Mouse (Mus musculus) splenic B cell, adult 2 months (primary cell): Measurements from ENCODE around the gene Mettl14.

Experiments
- DNase-seq: peaks from one replicate; pipeline ENCODE4 v3.0.0-alpha.2; 2011; ENCODE audit warnings: low read depth, low spot score
- H3K27me3 ChIP-seq: 2 replicates; pipeline ENCODE4 v1.6.1; 2012; ENCODE audit warnings: mild to moderate bottlenecking, low read length, moderate library complexity, mixed read lengths; ENCODE audit not compliant: control insufficient read depth, poor library complexity, insufficient read depth, severe bottlenecking
- H3K36me3 ChIP-seq: 2 replicates; pipeline ENCODE4 v1.6.1; 2012; ENCODE audit warnings: mild to moderate bottlenecking, low read length, moderate library complexity, mixed read lengths; ENCODE audit not compliant: control insufficient read depth, poor library complexity, insufficient read depth, severe bottlenecking

Mettl14 gene

DNA sequence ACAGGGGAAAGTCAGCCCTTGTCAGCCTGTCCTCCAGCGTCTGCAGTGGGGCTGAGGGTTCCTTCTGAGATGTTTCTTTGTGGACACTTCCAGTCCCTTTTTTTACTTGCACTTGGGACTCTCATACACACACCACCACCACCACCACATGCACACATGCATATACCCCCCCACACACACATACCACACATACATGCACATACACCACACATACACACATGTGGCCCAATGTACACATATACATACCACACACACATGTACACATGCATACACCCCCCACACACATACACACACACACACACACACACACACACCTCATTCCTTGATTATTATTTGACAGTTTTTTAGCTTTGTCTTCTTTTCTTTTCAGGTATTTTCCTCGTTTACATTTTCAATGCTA is 44.9 kb downstream of the Mettl14 start:
- Histone ChIP-seq H3K36me3 (no peaks in the 10 kb centered on the region), H3K27me3 (no peaks in the 10 kb centered on the region)
- DNase-seq = no peak

DNA sequence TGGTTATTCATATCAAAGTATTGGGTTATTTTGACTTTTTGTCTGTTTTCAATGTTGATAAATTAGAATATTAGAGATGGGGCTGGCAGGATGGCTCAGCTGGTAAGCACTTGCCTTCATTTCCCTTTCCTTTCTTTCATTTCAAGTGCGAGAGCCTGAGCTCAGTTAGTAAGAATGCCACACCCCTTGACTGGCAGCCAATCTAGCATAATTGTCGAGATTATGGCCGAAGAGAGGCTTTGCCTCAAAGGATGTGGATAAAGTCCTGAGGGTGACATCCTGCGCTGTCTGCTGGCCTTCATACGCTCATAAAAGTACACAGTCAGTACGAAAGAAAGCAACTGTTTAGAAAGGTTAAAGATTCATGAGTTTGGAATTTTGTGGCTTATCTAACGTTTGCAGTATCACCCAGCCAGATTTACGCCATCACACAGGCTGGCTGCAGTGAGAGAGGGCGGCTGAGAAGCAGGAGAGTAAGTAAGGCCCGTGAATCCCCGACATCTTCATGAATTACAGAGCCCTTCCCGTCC is 47.2 kb downstream of the Mettl14 start:
- Histone ChIP-seq H3K36me3 (no peaks in the 10 kb centered on the region), H3K27me3 (no peaks in the 10 kb centered on the region)
- no peak for DNase-seq

DNA sequence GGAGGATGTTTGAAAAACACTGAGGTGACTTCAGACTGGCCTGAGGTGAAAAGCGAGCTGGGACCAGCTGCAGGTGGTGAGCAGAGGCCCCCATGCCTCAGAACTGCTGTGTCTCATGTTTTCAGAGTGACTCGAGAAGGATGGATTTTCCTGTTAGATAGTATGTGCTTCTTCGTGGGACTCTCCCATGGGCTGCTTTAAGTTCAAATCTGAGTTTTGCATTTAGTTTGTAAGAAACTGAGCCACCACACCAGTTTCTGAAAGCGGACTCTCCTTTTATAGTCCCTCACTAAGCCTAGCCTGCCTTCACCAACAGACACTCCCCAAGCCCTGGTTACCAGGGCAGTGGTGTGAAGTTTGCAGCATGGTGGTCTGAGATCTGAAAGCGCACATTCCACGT is 48.1 kb downstream of the Mettl14 start:
- no peak for DNase-seq
- H3K27me3 ChIP-seq = no peaks in the 10 kb centered on the region
- no peaks in the 10 kb centered on the region for H3K36me3 ChIP-seq

DNA sequence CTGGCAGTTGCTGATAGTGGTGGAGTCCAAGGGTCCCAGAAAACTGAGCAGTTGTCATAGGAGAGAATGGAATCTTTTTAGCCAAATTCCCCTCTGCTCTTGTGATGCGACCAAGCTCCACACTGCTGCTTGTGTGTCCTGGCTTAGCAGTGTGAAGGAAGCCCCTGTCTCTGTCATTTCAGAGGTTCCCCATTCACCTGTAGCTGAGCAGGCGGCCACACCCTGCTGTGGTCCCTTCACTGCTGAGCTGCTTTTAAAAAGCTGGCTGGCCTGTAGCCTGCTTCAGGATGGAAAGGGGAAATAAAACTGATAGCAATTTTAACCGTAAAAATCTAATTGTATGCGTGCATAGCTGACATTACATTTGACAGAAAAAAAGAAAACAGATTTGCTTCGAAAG is 49.0 kb downstream of the Mettl14 start:
- no peaks in the 10 kb centered on the region for H3K36me3 ChIP-seq
- peak; percentile 57 for DNase-seq
- no peaks in the 10 kb centered on the region for H3K27me3 ChIP-seq

DNA sequence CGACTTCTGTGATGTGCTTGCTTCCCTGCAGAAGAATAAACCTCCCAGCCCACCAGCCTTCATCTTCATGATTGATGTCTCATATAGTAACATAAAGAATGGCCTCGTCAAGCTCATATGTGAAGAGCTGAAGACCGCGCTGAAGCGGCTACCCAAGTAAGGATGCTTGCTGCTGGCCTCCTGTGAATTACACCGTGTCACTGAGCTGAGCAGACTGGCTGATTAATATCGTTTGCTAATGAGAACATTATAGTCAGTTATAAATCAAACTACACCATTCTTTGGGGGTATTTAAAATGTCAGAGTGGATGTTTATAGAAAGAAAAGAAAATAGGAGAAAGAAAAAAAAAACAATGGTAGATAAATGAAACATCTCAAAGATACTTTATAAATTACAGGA is 49.5 kb downstream of the Mettl14 start:
- Histone ChIP-seq H3K27me3 (no peaks in the 10 kb centered on the region), H3K36me3 (no peaks in the 10 kb centered on the region)
- DNase-seq = no peak

DNA sequence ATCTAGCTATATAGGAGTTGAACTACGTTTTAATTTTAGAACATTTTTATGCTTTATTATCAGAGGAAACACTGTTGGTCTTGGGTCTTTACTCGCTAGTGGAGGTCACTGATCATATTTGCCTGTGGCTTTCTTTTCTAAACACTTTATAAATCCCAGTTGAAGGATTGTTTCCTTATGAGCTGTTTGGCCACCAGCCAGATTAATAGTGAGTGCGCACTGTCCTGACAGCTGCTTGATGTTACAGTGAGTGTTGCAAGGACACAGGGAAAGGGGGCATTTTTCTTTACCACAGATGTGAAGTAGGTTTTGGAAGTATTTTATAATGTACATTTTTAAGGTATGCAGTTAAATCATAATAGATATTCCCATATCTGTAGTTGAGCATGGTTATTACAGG is 50.4 kb downstream of the Mettl14 start:
- no peaks in the 10 kb centered on the region for H3K36me3 ChIP-seq
- no peaks in the 10 kb centered on the region for H3K27me3 ChIP-seq
- no peak for DNase-seq

DNA sequence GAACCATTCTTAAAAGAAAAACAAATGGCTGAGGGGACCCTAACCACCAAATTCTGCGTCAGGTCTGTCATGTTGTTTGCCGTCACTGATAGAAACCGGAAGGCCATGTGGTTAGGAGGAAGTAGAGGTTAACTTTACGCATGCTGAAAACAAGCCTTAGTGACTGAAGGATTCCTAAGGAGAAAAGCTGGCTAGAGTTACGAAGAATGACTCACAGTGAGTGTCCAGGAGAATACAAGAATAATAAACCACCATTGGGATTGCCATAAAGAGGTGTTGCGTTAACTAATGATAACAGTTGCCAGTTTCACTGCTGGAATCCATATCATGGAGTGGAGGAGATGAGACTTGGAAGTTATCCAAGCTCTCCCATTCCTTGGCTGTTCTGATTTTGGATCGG is 51.0 kb downstream of the Mettl14 start:
- Histone ChIP-seq H3K36me3 (no peaks in the 10 kb centered on the region), H3K27me3 (no peaks in the 10 kb centered on the region)
- peak; percentile 27 for DNase-seq

DNA sequence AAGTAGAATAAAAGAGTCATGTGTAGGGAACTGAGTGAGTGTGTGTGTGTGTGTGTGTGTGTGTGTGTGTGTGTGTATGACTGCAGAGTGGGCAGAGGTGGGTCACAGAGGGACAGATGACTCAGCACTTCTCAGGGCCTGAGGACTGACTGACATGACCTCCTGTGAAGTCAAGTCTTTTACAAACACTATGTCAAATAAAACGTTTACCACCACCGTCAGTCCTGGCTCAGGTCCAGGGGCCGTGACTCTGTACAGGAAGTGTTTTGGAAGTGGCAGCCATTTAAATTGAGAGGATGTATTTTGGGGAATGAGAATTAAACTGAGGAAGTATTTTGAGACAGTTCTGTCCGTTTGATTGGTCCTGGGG is 52.9 kb downstream of the Mettl14 start:
- no peak for DNase-seq
- H3K36me3 ChIP-seq = no peaks in the 10 kb centered on the region
- no peaks in the 10 kb centered on the region for H3K27me3 ChIP-seq

DNA sequence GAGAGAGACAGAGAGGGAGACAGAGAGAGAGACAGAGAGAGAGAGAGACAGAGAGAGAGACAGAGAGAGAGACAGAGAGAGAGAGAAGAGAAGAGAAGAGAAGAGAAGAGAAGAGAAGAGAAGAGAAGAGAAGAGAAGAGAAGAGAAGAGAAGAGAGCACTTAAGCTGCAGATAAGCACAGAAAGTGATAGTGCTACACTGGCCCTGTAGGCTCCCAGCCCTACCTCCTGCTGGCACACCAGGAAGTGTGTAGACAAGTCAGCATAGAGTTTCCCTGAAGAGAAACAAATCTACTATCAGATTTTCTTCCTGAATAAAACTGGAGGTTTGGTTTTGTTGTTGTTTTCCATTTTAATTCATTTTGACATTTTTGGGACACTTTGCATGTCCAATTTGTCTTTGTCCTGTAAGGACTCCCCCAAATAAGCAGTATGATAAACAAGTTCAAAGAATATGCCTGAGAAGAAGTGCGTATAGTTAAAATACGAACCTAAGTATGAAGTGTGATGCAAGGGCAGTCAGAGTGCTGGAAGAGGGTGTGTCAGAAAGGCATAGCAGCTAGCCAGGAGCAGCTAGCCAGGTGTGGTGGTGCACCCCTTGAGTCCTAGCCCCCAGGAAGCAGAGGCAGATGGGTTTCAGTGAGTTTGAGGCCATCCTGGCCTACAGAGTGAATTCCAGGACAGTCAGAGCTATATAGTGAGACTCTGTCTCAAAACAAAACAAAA is 53.4 kb downstream of the Mettl14 start:
- DNase-seq = no peak
- Histone ChIP-seq H3K36me3 (no peaks in the 10 kb centered on the region), H3K27me3 (no peaks in the 10 kb centered on the region)

DNA sequence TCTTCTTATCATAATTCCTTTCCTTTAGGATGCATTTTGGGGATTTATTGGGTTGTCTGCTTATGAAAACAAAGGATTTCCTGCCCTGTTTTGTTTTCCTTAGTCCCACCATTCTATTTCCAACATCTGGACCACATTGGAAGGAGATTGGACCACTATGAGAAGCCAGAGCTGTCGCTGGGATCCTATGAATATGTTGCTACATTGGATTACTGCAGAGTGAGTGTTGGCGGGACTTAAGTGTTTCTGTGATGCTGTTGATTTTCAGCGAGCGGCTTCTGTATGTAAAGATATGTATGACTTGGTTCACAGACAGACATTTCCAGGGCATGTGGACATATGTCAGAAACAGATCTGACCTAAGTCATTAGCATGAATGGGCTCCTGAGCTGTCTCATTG is 55.7 kb downstream of the Mettl14 start:
- no peak for DNase-seq
- H3K27me3 ChIP-seq = no peaks in the 10 kb centered on the region
- H3K36me3 ChIP-seq = no peaks in the 10 kb centered on the region

DNA sequence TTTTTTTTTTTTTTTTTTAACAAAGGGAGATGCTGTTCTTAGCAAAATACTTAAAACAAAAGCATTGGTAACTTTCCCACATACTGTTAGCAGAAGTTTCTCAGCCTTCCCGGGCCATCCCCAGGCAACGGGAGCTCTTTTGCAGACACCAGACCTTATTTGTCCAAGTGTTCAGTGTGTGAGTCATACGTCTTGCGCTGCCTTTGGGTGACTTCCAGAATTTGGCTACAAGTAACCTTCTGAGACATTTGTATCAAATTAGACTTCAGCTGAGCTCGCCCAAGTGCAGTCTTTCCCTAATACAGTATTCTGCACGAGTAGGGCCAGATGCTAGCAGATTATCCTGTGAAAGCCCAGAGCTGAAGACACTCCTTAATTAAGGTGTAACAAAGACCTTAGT is 56.7 kb downstream of the Mettl14 start:
- DNase-seq = no peak
- no peaks in the 10 kb centered on the region for H3K27me3 ChIP-seq
- H3K36me3 ChIP-seq = no peaks in the 10 kb centered on the region

DNA sequence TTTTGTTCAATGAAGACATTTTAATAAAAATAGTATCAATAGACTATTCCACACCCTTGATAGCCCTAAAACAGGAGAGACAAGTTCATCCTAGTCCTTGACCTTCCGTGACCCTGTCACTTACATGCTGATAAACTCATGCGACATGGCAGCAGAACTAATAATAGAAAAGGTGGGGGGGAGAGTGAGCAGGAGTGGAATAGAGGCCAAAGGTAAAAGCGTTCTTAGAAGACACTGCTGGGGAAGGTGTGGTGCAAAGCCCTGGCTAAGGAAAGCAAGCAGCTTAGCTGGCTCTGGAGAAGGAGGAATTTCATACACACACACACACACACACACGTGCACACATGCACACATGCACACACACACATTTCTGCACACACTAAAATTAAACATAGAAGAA is 61.6 kb downstream of the Mettl14 start:
- H3K27me3 ChIP-seq = no peaks in the 10 kb centered on the region
- no peaks in the 10 kb centered on the region for H3K36me3 ChIP-seq
- DNase-seq = no peak

DNA sequence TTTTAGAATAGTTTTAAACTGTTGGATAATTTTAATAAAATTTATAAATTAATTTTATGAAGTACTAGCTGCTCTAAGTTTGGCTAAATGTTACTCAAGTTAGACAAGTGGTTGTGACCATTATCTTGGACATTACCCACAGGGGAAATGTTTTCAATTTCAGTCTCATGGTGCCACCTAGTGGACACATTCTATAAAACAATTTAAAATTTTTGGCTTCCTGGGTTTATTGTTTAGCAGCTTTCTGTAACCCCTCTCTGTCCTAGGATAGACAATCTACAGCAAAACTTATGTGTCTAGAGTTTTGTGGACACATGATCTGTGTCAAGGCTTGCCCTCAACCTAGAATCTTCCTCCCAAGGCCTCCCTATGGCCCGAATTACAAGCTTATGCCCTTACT is 63.8 kb downstream of the Mettl14 start:
- peak; percentile 67 for DNase-seq
- H3K27me3 ChIP-seq = no peaks in the 10 kb centered on the region; the same call in 1 of the 2 replicates
- H3K36me3 ChIP-seq = no peaks in the 10 kb centered on the region

DNA sequence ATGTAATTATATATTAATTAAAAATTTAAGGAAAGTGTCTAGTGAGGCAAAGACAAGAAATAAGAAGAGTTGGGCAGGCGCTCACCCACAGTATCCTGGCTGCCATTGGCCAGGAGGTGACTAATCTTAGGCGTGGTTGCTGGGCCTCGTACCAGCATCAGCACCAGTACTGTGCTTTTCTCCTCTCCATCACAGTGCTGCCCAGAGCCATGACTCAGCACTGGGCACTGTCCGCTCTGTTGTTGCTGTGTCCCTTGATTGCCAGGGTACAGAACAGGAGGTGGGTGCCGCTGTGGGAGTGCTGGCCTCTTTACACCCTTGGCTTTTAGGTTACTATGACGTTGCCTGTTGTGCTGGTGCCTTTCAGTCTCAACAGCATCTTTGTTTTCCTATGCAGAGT is 64.3 kb downstream of the Mettl14 start:
- H3K36me3 ChIP-seq = no peaks in the 10 kb centered on the region
- no peak for DNase-seq
- no peaks in the 10 kb centered on the region; the same call in 1 of the 2 replicates for H3K27me3 ChIP-seq

DNA sequence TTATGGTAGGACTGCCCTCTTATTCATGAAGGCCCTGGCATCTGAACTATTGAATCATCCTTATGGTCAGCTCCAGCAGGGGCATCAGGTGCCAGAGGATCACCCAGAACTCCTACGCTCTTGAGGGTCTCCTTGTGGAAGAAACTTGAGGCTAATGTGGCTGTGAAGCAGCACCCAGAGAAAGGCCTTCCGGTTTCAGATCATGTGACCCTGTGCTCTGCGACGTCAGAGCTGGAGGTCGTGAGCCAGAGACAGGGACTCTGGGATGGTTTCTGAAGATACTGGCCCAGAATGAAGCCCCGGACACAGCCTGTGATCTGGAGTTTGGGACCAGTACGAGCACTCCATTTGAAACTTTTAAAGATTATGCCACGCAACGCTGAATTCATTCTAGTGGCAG is 65.6 kb downstream of the Mettl14 start:
- no peak for DNase-seq
- Histone ChIP-seq H3K36me3 (no peaks in the 10 kb centered on the region), H3K27me3 (no peaks in the 10 kb centered on the region; the same call in 1 of the 2 replicates)
